Mouse (Mus musculus): Measurements from ENCODE around the gene Arhgef7.
"Not testable (repeated sequence)": the region's sequence is repeated elsewhere in the genome, so short reads cannot be mapped to it uniquely, and the experiment has no call there.

Arhgef7 gene

GRCm38 (mm10) chr8:11834200-11834599 lies 106.7 kb downstream of the Arhgef7 start:
- no peak for DNase-seq (ENCODE audit: low spot score in 2 of 2)

GRCm38 (mm10) chr8:11834691-11835090 lies 107.2 kb downstream of the Arhgef7 start:
- no peak for DNase-seq (ENCODE audit: low spot score in 2 of 2)

- DNase-seq (ENCODE audit: low spot score in 2 of 2): no peak
Observed at GRCm38 (mm10) chr8:11840174-11840573, 112.7 kb downstream of the Arhgef7 start, which contains the start of gene Tex29. TSS of gene Tex29 (plus strand) at chr8:11840474.

DNA sequence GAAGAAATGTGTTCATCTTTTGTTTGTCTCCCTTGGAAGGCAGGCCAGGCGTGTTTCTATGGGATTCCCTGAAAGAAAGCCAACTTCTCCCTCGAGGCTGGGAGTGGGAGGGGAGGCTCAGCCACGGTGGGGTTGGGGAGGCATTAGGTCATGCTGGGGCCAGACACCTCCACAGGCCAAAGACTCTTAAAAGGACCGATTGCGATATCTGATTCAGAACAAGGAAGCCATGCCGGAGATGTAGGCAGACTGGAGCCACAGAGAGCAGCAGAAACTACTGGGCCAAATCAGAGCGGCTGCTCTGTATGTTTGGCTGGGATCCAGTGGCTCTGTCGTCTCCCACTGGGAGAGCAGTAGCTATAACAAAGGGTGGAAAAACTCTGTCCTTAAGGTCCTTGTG lies 114.0 kb downstream of the Arhgef7 start:
- DNase-seq (ENCODE audit: low spot score in 2 of 2): no peak

DNA sequence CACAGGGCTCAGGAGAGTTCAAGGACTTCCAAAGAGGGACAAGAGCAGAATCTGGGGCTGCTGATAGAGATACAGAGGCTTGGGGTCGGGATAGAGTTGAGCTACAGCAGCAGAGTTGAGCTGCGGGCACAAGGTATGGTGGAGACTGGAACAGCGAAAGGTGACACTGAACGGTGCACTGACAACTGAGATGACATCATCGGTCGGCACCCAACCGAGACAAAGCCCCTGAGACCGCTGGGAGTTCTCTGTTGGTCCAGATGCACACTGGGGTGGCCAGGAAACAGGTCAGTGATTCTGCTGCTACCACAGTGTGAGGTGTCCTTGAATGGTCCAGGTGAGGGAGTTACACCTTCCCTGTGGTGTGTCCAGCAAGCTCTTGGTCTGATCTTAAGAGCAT lies 115.2 kb downstream of the Arhgef7 start:
- DNase-seq (ENCODE audit: low spot score in 2 of 2): no peak

DNA sequence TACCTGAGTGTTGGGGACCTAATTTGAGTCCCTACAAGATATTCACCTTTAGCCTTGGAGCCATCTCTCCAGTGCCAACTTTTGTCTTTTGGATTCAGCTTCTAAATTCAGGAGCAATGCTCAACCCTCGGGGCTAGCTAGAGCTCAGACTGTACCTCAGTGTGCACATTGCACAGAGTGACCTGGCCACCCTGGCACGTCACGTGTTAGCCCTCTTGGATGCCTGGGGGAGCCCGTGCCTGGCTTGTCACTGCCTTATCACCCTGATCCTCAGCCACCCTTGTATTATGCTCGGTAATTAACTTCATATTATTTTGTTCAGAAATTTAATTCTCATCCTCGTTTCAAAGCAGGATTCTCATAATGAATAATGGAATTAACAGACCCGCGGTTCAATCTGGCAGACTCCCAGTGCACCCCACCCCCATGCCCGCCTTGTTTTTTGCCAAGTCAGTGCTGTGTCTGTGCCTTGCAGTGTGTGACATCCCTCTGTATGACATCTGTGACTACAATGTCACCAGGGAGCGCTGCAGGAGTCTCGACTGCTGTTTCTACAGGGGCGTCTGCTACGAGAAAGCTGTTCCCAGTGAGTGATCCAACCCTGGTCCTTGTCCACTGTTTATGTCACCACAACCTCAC lies 116.3 kb downstream of the Arhgef7 start:
- no peak for DNase-seq (ENCODE audit: low spot score in 2 of 2)

DNA sequence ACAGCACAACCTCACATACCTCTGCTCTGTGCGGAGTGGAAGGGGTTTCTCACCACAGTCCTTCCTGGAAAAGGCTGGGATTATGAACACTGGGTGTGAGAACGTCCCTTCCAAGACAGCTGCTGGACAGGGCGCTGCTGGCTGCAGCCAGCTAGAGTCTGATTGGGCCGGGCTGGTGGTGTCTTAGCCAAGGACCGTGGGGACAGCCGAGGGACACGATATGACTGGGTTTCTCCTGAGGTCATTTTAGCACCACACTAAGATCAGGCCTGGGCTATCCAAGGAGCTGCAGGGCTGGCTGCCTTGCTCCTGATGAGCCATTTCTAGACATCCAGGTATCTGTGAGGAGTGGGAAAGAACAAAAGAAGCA lies 116.8 kb downstream of the Arhgef7 start:
- DNase-seq (ENCODE audit: low spot score in 2 of 2): no peak

DNA sequence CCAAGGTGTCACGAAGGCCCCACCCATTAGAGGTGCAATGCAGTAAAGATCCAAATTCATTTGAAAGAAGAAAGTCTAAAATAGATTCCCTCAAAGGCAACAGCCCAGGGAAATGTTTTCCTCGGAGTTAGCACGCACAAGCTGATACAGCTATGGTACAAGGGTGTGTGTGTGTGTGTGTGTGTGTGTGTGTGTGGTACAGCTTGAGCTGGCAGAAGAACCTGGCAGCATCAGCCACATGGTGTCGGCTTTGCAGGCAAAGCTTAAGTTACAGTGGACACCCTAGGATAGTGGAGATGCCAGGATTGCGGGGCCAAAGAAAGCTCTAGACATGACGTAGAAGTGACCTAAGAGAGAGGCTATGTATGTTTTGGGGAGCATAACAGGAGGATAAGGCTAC lies 119.3 kb downstream of the Arhgef7 start:
- no peak for DNase-seq (ENCODE audit: low spot score in 2 of 2)

GRCm38 (mm10) chr8:11867832-11868231 lies 140.3 kb downstream of the Arhgef7 start:
- no peak for DNase-seq (ENCODE audit: low spot score in 2 of 2)

- DNase-seq (ENCODE audit: low spot score in 2 of 2): not testable (repeated sequence)
Observed at GRCm38 (mm10) chr8:11874227-11874626, 146.7 kb downstream of the Arhgef7 start.

DNA sequence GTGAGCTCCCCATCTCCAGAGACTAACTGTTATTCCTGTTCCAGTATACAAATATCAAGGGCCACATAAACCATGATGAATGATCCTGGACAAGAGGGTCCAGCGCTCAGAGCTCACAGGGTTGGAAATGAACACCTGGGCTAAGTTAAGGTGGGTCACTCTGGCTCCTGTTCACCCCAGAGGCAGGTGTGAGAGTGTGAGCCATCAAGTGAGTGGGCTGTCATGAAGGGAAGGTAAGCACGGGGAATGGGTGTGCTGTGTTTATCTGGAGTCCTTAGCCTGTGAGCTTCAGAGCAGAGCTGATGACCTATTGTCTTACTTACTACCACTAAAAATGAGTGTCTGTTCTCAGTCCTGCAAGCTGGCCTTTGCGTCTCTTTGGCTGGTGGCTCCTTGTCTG lies 157.1 kb downstream of the Arhgef7 start:
- DNase-seq (ENCODE audit: low spot score in 2 of 2): no peak

All from spleen, postnatal 4 days (tissue).